8 mouse cellular contexts compared by ENCODE assay signal in the genomic region with DNA sequence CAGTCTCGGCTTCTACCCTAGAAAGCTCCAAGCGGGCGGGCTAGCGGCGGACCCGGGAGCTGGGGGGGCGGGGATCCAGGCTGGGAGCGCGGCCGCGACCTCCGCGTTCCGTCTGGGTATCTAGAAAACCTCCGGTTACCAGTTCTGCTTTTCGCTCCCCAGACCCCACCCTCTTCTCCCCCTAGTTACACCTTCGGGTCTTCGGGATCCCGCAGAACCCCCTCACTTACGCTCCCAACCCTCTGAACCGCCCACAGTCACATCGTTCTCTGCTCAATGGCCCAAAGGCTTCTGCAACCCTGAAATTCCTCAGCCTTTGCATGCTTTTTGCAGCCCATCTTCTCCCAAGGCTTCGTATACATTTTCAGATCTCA. TPM values are rescaled to one million over a fixed set of nuclear protein-coding genes. Genes with fewer than 3 reads are reported as not detected.
DNase-seq lines count a peak whose midpoint lies in the region; ATAC-seq and TF ChIP-seq lines count a peak whose summit lies in the region.

No protein-coding gene starts in this region.

- no peak for DNase-seq in heart, embryonic 10.5 days (ENCODE audit: low spot score)
- no peak for DNase-seq in heart, postnatal 4 days
- DNase-seq in A20 (ENCODE audit: low read depth, low spot score), result peak; percentile 59
- no peak for DNase-seq in forebrain, embryonic 11.5 days (ENCODE audit: low spot score)
- DNase-seq in liver, embryonic 14.5 days (ENCODE audit: low read depth in 3 of 3, low spot score in 3 of 3), result no peak
- no peak for DNase-seq in adrenal gland, adult 8-10 months
- no peak for DNase-seq in frontal cortex, postnatal 10 days (ENCODE audit: low spot score in 2 of 2)
- DNase-seq in urinary bladder, postnatal 4 days (ENCODE audit: low spot score in 2 of 2), result no peak

- peak overlapping the region; percentile 79 for H3K4me2 ChIP-seq in forebrain, embryonic 11.5 days (ENCODE audit: low read depth, low read length, severe bottlenecking)
- H3K4me2 ChIP-seq in liver, embryonic 14.5 days (ENCODE audit: low read depth), result peak overlapping the region; percentile 83

- peaks cover 22% of the 10 kb centered on the region for H3K4me1 ChIP-seq in heart, embryonic 10.5 days
- peaks cover 6% of the 10 kb centered on the region; the same call in 1 of the 2 replicates for H3K4me1 ChIP-seq in forebrain, embryonic 11.5 days (replicated peaks; ENCODE audit: control insufficient read depth, insufficient read depth, low read length)
- H3K4me1 ChIP-seq in liver, embryonic 14.5 days (replicated peaks; ENCODE audit: control insufficient read depth in 2 of 2, insufficient read depth in 2 of 2, low read length in 1 of 2), result peaks cover 0 to 4% of the 10 kb centered on the region in 2 experiments; a peak in 2 of 4 replicates

- ATAC-seq in forebrain, embryonic 11.5 days (replicated peaks; ENCODE audit: low FRiP score), result no peak; the same call in 1 of the 2 replicates
- ATAC-seq in liver, embryonic 14.5 days (ENCODE audit: insufficient read depth), result no peak

- under 1% methylated on average over 22 of the region's 23 CpGs for WGBS in heart, embryonic 10.5 days
- 0% methylated on average over 15 of the region's 23 CpGs for WGBS in forebrain, embryonic 11.5 days
- WGBS in liver, embryonic 14.5 days (ENCODE audit: insufficient replicate concordance), result under 1% methylated on average over 19 of the region's 23 CpGs

- H3K36me3 ChIP-seq in heart, embryonic 10.5 days, result peaks cover 9% of the 10 kb centered on the region
- no peaks in the 10 kb centered on the region for H3K36me3 ChIP-seq in forebrain, embryonic 11.5 days (ENCODE audit: control insufficient read depth, insufficient read depth, low read length)
- no peaks in the 10 kb centered on the region for H3K36me3 ChIP-seq in liver, embryonic 14.5 days (replicated peaks; ENCODE audit: control insufficient read depth, insufficient read depth, low read depth)

- no peak for TF ChIP-seq CTCF in liver, embryonic 14.5 days (IDR thresholded peaks at IDR 0.05; ENCODE audit: low read depth)

- peak overlapping the region; percentile 92 for H3K27ac ChIP-seq in heart, embryonic 10.5 days
- 0 out of 2 replicates have a peak overlapping the region, but pooled peaks have one; percentile 14 for H3K27ac ChIP-seq in forebrain, embryonic 11.5 days (ENCODE audit: low read depth, low read length)
- no peak overlapping the region for H3K27ac ChIP-seq in liver, embryonic 14.5 days

- H3K9ac ChIP-seq in forebrain, embryonic 11.5 days (ENCODE audit: low read length), result peak overlapping the region; percentile 79
- peak overlapping the region; percentile 59 for H3K9ac ChIP-seq in liver, embryonic 14.5 days (replicated peaks)

- H3K27me3 ChIP-seq in heart, embryonic 10.5 days (ENCODE audit: insufficient read depth, poor library complexity, severe bottlenecking), result peaks cover 47% of the 10 kb centered on the region
- H3K27me3 ChIP-seq in forebrain, embryonic 11.5 days (ENCODE audit: control insufficient read depth, insufficient read depth, low read length), result no peaks in the 10 kb centered on the region; the same call in 1 of the 2 replicates
- H3K27me3 ChIP-seq in liver, embryonic 14.5 days (ENCODE audit: control insufficient read depth, insufficient read depth, low read length), result peaks cover 20% of the 10 kb centered on the region

- H3K4me3 ChIP-seq in heart, embryonic 10.5 days, result peak overlapping the region; percentile 84
- peak overlapping the region; percentile 66 for H3K4me3 ChIP-seq in forebrain, embryonic 11.5 days (ENCODE audit: low read depth, low read length)
- peak overlapping the region; percentile 54 to 56 for H3K4me3 ChIP-seq in liver, embryonic 14.5 days (ENCODE audit: insufficient read depth in 1 of 2, low read depth in 2 of 2, low read length in 2 of 2)

- no peak for TF ChIP-seq EP300 in liver, embryonic 14.5 days (IDR thresholded peaks at IDR 0.05; ENCODE audit: low read depth)

- H3K9me3 ChIP-seq in heart, embryonic 10.5 days, result no peaks in the 10 kb centered on the region
- H3K9me3 ChIP-seq in forebrain, embryonic 11.5 days (ENCODE audit: control insufficient read depth, low read length), result no peaks in the 10 kb centered on the region
- no peaks in the 10 kb centered on the region for H3K9me3 ChIP-seq in liver, embryonic 14.5 days (ENCODE audit: control insufficient read depth, low read length)

RNA-seq across cellular contexts. Expression of a gene that starts 0.8 kb away (rescaled TPM):
- 0.79 TPM in 1 of 2 replicates, not detected in the other for polyA plus RNA-seq in heart, embryonic 10.5 days (2016; fragmentation: Nextera tagmentation; extraction: Ambion mirVana)
- 1 to 10 TPM; 1.8 to 2.1 TPM for total RNA-seq in heart, postnatal 4 days (2021)
- 0.80 and 1.3 TPM in 2 replicates for polyA plus RNA-seq in forebrain, embryonic 11.5 days (2014; fragmentation: Nextera tagmentation; extraction: Ambion mirVana)
- polyA plus RNA-seq in liver, embryonic 14.5 days (2012; rRNA removed), result 0.11 TPM in 1 of 2 replicates, not detected in the other
- polyA plus RNA-seq in liver, embryonic 14.5 days (2014; fragmentation: Nextera tagmentation; extraction: Ambion mirVana), result 0.23 TPM in 1 of 2 replicates, not detected in the other
- total RNA-seq in adrenal gland, adult 8-10 months (2022), result 1 to 10 TPM; 2.4 to 4.5 (median 3.1) TPM

RNA-seq across cellular contexts. Expression of a gene that starts 1.1 kb away (rescaled TPM):
- polyA plus RNA-seq in heart, embryonic 10.5 days (2016; fragmentation: Nextera tagmentation; extraction: Ambion mirVana), result 0.14 and 0.16 TPM in 2 replicates
- 1 to 10 TPM in 1 of 2 experiments, under 1 TPM in 1; 0.98 to 1.1 TPM for total RNA-seq in heart, postnatal 4 days (2021)
- polyA plus RNA-seq in forebrain, embryonic 11.5 days (2014; fragmentation: Nextera tagmentation; extraction: Ambion mirVana), result 1.4 and 1.6 TPM in 2 replicates
- polyA plus RNA-seq in liver, embryonic 14.5 days (2012; rRNA removed), result 0.18 and 0.32 TPM in 2 replicates
- polyA plus RNA-seq in liver, embryonic 14.5 days (2014; fragmentation: Nextera tagmentation; extraction: Ambion mirVana), result 0.30 TPM in 1 of 2 replicates, not detected in the other
- total RNA-seq in adrenal gland, adult 8-10 months (2022), result 1 to 10 TPM in 3 of 4 experiments, under 1 TPM in 1; 0.67 to 2.2 (median 1.8) TPM

RNA-seq across cellular contexts. Expression of a gene that starts 6.5 kb away (rescaled TPM):
- polyA plus RNA-seq in heart, embryonic 10.5 days (2016; fragmentation: Nextera tagmentation; extraction: Ambion mirVana), result 4.6 and 5.2 TPM in 2 replicates
- total RNA-seq in heart, postnatal 4 days (2021), result 1 to 10 TPM; 5.2 to 6.0 TPM
- polyA plus RNA-seq in forebrain, embryonic 11.5 days (2014; fragmentation: Nextera tagmentation; extraction: Ambion mirVana), result 8.3 and 8.4 TPM in 2 replicates
- 3.0 and 3.7 TPM in 2 replicates for polyA plus RNA-seq in liver, embryonic 14.5 days (2012; rRNA removed)
- 0.67 and 0.91 TPM in 2 replicates for polyA plus RNA-seq in liver, embryonic 14.5 days (2014; fragmentation: Nextera tagmentation; extraction: Ambion mirVana)
- total RNA-seq in adrenal gland, adult 8-10 months (2022), result 10 to 100 TPM in 1 of 4 experiments, 1 to 10 TPM in 3; 3.9 to 10.5 (median 8.6) TPM

RNA-seq across cellular contexts. Expression of a gene that starts 7.1 kb away (rescaled TPM):
- polyA plus RNA-seq in heart, embryonic 10.5 days (2016; fragmentation: Nextera tagmentation; extraction: Ambion mirVana), result 320 and 356 TPM in 2 replicates
- 100 to 1,000 TPM; 156 to 160 TPM for total RNA-seq in heart, postnatal 4 days (2021)
- 326 and 354 TPM in 2 replicates for polyA plus RNA-seq in forebrain, embryonic 11.5 days (2014; fragmentation: Nextera tagmentation; extraction: Ambion mirVana)
- polyA plus RNA-seq in liver, embryonic 14.5 days (2012; rRNA removed), result 63.2 and 88.6 TPM in 2 replicates
- polyA plus RNA-seq in liver, embryonic 14.5 days (2014; fragmentation: Nextera tagmentation; extraction: Ambion mirVana), result 244 and 251 TPM in 2 replicates
- total RNA-seq in adrenal gland, adult 8-10 months (2022), result 100 to 1,000 TPM; 166 to 270 (median 207) TPM

RNA-seq across cellular contexts. Expression of a gene that starts 31.3 kb away (rescaled TPM):
- 0.49 and 0.67 TPM in 2 replicates for polyA plus RNA-seq in heart, embryonic 10.5 days (2016; fragmentation: Nextera tagmentation; extraction: Ambion mirVana)
- total RNA-seq in heart, postnatal 4 days (2021), result not detected
- not detected in 2 replicates for polyA plus RNA-seq in forebrain, embryonic 11.5 days (2014; fragmentation: Nextera tagmentation; extraction: Ambion mirVana)
- polyA plus RNA-seq in liver, embryonic 14.5 days (2012; rRNA removed), result not detected in 2 replicates
- polyA plus RNA-seq in liver, embryonic 14.5 days (2014; fragmentation: Nextera tagmentation; extraction: Ambion mirVana), result not detected in 2 replicates
- not detected for total RNA-seq in adrenal gland, adult 8-10 months (2022)
